Mouse (Mus musculus): ENCODE results near the gene Hmx1.

The Hmx1 gene

GRCm38 (mm10) chr5:35388491-35389111 is at the start of gene Hmx1:
Hmx1 (plus strand) TSS chr5:35389108.
- no peak for DNase-seq

- no peak for DNase-seq
Observed at GRCm38 (mm10) chr5:35345084-35345483, 43.8 kb upstream of the Hmx1 start.

- peak; percentile 76 for DNase-seq
Observed at GRCm38 (mm10) chr5:35348794-35349193, 40.1 kb upstream of the Hmx1 start.

- DNase-seq, result peak; percentile 46
Observed at GRCm38 (mm10) chr5:35357544-35358440, 31.1 kb upstream of the Hmx1 start.

GRCm38 (mm10) chr5:35361570-35362284 is 27.2 kb upstream of the Hmx1 start:
- peak; percentile 95 for DNase-seq

GRCm38 (mm10) chr5:35366241-35367032 is 22.5 kb upstream of the Hmx1 start:
- no peak for DNase-seq

- DNase-seq, result no peak
Observed at GRCm38 (mm10) chr5:35368916-35369315, 20.0 kb upstream of the Hmx1 start.

GRCm38 (mm10) chr5:35379066-35379465 is 9.8 kb upstream of the Hmx1 start:
- DNase-seq, result no peak

GRCm38 (mm10) chr5:35379815-35380214 is 9.1 kb upstream of the Hmx1 start:
- peak; percentile 38 for DNase-seq

- DNase-seq, result no peak
Observed at GRCm38 (mm10) chr5:35387834-35388490, 946 bp upstream of the Hmx1 start.

GRCm38 (mm10) chr5:35389441-35389840 is 533 bp downstream of the Hmx1 start:
- no peak for DNase-seq

- no peak for DNase-seq
Observed at GRCm38 (mm10) chr5:35389915-35390314, 1.0 kb downstream of the Hmx1 start.

- no peak for DNase-seq
Observed at GRCm38 (mm10) chr5:35390848-35391655, 2.1 kb downstream of the Hmx1 start.

- DNase-seq, result no peak
Observed at GRCm38 (mm10) chr5:35391656-35392333, 2.9 kb downstream of the Hmx1 start.

- DNase-seq, result no peak
Observed at GRCm38 (mm10) chr5:35392334-35392695, 3.4 kb downstream of the Hmx1 start.

- DNase-seq, result no peak
Observed at GRCm38 (mm10) chr5:35395566-35396440, 6.9 kb downstream of the Hmx1 start.

GRCm38 (mm10) chr5:35396976-35397641 is 8.2 kb downstream of the Hmx1 start:
- no peak for DNase-seq

- no peak for DNase-seq
Observed at GRCm38 (mm10) chr5:35397642-35398309, 8.9 kb downstream of the Hmx1 start.
